Mouse (Mus musculus) midbrain, postnatal 0 days (tissue): ENCODE results near the gene Slc27a2. TPM values are rescaled to one million over a fixed set of nuclear protein-coding genes. Genes with fewer than 3 reads are reported as not detected.
"Not testable (repeated sequence)": the region's sequence is repeated elsewhere in the genome, so short reads cannot be mapped to it uniquely, and the experiment has no call there.

ENCODE experiments used
- ATAC-seq: fragments of 200-750 bp; cut with Nextera tagmentation; 2 replicates; pipeline ENCODE4 v1.8.0; 2017; ENCODE audit warnings: moderate number of reproducible peaks, mild to moderate bottlenecking, moderate TSS enrichment, moderate library complexity; ENCODE audit not compliant: low FRiP score
- DNase-seq: peaks from one replicate; pipeline ENCODE4 v3.0.0-alpha.2; 2015; ENCODE audit warnings: low spot score
- H3K27ac ChIP-seq: fragments of 300-500 bp; sonication (generic); 2 replicates; pipeline ENCODE4 v1.5.1; 2014; ENCODE audit warnings: low read depth, mild to moderate bottlenecking, low read length, mixed read lengths
- H3K27me3 ChIP-seq: fragments of 300-500 bp; sonication (generic); 2 replicates; pipeline ENCODE4 v1.6.1; 2014; ENCODE audit warnings: low read length, control low read depth, mixed read lengths; ENCODE audit not compliant: insufficient read depth
- H3K36me3 ChIP-seq: fragments of 300-500 bp; sonication (generic); 2 replicates; pipeline ENCODE4 v1.6.1; 2014; ENCODE audit warnings: low read length, control low read depth, mixed read lengths; ENCODE audit not compliant: insufficient read depth
- H3K4me1 ChIP-seq: fragments of 300-500 bp; sonication (generic); 2 replicates; pipeline ENCODE4 v1.6.1; 2014; ENCODE audit warnings: mild to moderate bottlenecking, control low read depth, antibody characterized with exemption, low read length, mixed read lengths; ENCODE audit not compliant: insufficient read depth
- H3K4me2 ChIP-seq: fragments of 300-500 bp; sonication (generic); 2 replicates; pipeline ENCODE4 v1.6.1; 2014; ENCODE audit warnings: low read depth, mild to moderate bottlenecking, low read length, mixed read lengths; ENCODE audit not compliant: poor library complexity, severe bottlenecking
- H3K4me3 ChIP-seq: fragments of 300-500 bp; sonication (generic); 2 replicates; pipeline ENCODE4 v1.5.1; 2014; ENCODE audit warnings: low read depth, mild to moderate bottlenecking, low read length, moderate library complexity
- H3K9ac ChIP-seq: fragments of 300-500 bp; sonication (generic); replicated peaks from 2 replicates; pipeline ENCODE4 v1.6.1; 2014; ENCODE audit warnings: mild to moderate bottlenecking, low read length, moderate library complexity, mixed read lengths; ENCODE audit not compliant: poor library complexity, severe bottlenecking
- H3K9me3 ChIP-seq: fragments of 300-500 bp; sonication (generic); 2 replicates; pipeline ENCODE4 v1.6.1; 2016; ENCODE audit warnings: low read length, control low read depth
- CTCF ChIP-seq: IDR thresholded peaks from 2 replicates; pipeline ENCODE4 v1.5.1; 2016; ENCODE audit warnings: antibody characterized with exemption, mild to moderate bottlenecking
- WGBS: fragments of 180-500 bp; shearing (Covaris S2); extraction: QIAGEN DNeasy Blood & Tissue Kit; methylation state at CpG from one replicate; pipeline ENCODE4 v1.1.7; 2014; 5-methylcytosine and 5-hydroxymethylcytosine counted together
- polyA plus RNA-seq: library from polyadenylated mRNA; unstranded; fragments of >200 nt; fragmentation: Nextera tagmentation; extraction: Ambion mirVana; gene quantifications from 2 replicates; pipeline ENCODE4 v1.2.1, GENCODE M21; 2015
- total RNA-seq: library from RNA; depleted of rRNA; stranded (reverse); fragments of >200 nt; gene quantifications from 2 replicates; pipeline ENCODE4 v1.2.3, GENCODE M21; 2014

The Slc27a2 gene
- total and polyA plus RNA-seq, 2 experiments from 2014 or later = 10.7 to 10.9 TPM

- H3K27ac ChIP-seq = no peak overlapping the region
- H3K9me3 ChIP-seq = no peaks in the 10 kb centered on the region
- TF ChIP-seq CTCF = no peak
- H3K27me3 ChIP-seq = no peaks in the 10 kb centered on the region
- no peak overlapping the region for H3K4me2 ChIP-seq
- WGBS = 85% methylated on average over 11 of the region's 11 CpGs
- DNase-seq (no peak), ATAC-seq (no peak)
- H3K9ac ChIP-seq = no peak overlapping the region
- no peaks in the 10 kb centered on the region for H3K4me1 ChIP-seq
- no peak overlapping the region for H3K4me3 ChIP-seq
- no peaks in the 10 kb centered on the region for H3K36me3 ChIP-seq
Measured at GRCm38 (mm10) chr2:126519872-126520581, 32.2 kb upstream of the Slc27a2 start.

GRCm38 (mm10) chr2:126520828-126521227, 31.4 kb upstream of the Slc27a2 start:
- peak; percentile 78 for ATAC-seq

GRCm38 (mm10) chr2:126521471-126521870, 30.7 kb upstream of the Slc27a2 start:
- TF ChIP-seq CTCF = no peak
- Histone ChIP-seq H3K27ac (no peak overlapping the region), H3K27me3 (no peaks in the 10 kb centered on the region), H3K36me3 (no peaks in the 10 kb centered on the region), H3K4me2 (no peak overlapping the region), H3K4me1 (no peaks in the 10 kb centered on the region), H3K9me3 (no peaks in the 10 kb centered on the region), H3K4me3 (no peak overlapping the region), H3K9ac (no peak overlapping the region)
- DNase-seq (no peak), ATAC-seq (no peak)
- 76% methylated on average over 10 of the region's 10 CpGs for WGBS

More at GRCm38 (mm10) chr2:126520828-126521227, 31.4 kb upstream of the Slc27a2 start:
- peak; percentile 80 for DNase-seq
- Histone ChIP-seq H3K4me3 (no peak overlapping the region), H3K4me2 (no peak overlapping the region), H3K36me3 (no peaks in the 10 kb centered on the region), H3K9ac (no peak overlapping the region), H3K4me1 (no peaks in the 10 kb centered on the region), H3K27me3 (no peaks in the 10 kb centered on the region), H3K27ac (no peak overlapping the region), H3K9me3 (no peaks in the 10 kb centered on the region)
- TF ChIP-seq CTCF = peak; percentile 93
- WGBS = 10% methylated on average over 7 of the region's 7 CpGs

- no peak overlapping the region for H3K4me3 ChIP-seq
- no peaks in the 10 kb centered on the region for H3K36me3 ChIP-seq
- no peaks in the 10 kb centered on the region for H3K4me1 ChIP-seq
- no peaks in the 10 kb centered on the region for H3K9me3 ChIP-seq
- H3K9ac ChIP-seq = no peak overlapping the region
- H3K27ac ChIP-seq = no peak overlapping the region
- DNase-seq (no peak), ATAC-seq (no peak)
- H3K4me2 ChIP-seq = no peak overlapping the region
- 71% methylated on average over 8 of the region's 8 CpGs for WGBS
- TF ChIP-seq CTCF = no peak
- H3K27me3 ChIP-seq = no peaks in the 10 kb centered on the region
Measured at GRCm38 (mm10) chr2:126522056-126522455, 30.2 kb upstream of the Slc27a2 start.

GRCm38 (mm10) chr2:126523101-126523745, 29.0 kb upstream of the Slc27a2 start:
- H3K36me3 ChIP-seq, DNase-seq, H3K4me1 ChIP-seq, H3K9ac ChIP-seq, ATAC-seq, H3K9me3 ChIP-seq, H3K4me3 ChIP-seq, H3K27me3 ChIP-seq, H3K4me2 ChIP-seq, H3K27ac ChIP-seq: not testable (repeated sequence)
- WGBS = 66% methylated on average over 5 of the region's 5 CpGs

GRCm38 (mm10) chr2:126524271-126524670, 27.9 kb upstream of the Slc27a2 start:
- no peak overlapping the region for H3K9ac ChIP-seq
- no peaks in the 10 kb centered on the region for H3K4me1 ChIP-seq
- no peak overlapping the region for H3K27ac ChIP-seq
- H3K27me3 ChIP-seq = no peaks in the 10 kb centered on the region
- no peak for TF ChIP-seq CTCF
- H3K4me3 ChIP-seq = no peak overlapping the region
- WGBS = 81% methylated on average over 2 of the region's 2 CpGs
- H3K9me3 ChIP-seq = no peaks in the 10 kb centered on the region
- H3K36me3 ChIP-seq = no peaks in the 10 kb centered on the region
- no peak overlapping the region for H3K4me2 ChIP-seq
- DNase-seq = no peak
- ATAC-seq = no peak
